Mouse (Mus musculus) thymus, postnatal 25 days (tissue): ENCODE results near the gene Lrrk2.

Experiments
- DNase-seq: peaks from one replicate; pipeline ENCODE4 v3.0.0; 2022

Lrrk2 gene

DNA sequence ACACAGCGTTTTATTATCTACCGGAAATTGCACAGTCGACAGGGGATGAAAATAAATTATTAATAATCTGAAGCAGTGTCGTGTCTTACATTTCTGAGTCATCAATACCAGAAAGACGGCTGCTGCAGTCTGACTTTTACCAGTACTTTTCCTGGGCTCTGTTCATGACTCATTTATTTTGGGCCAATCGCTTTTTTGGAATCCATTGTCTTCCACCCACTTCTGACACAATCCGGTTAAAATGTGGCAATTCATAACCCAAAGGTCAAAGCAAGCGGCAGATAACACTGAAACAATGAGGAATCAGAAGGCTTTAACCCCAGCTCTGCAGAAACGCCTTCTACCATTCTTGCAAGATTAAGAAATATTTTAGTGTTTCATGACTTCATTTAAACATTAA is 17.7 kb downstream of the Lrrk2 start:
- DNase-seq = no peak

- DNase-seq = no peak
These were observed 20.1 kb downstream of the Lrrk2 start for GRCm38 (mm10) chr15:91693051-91693450.

- DNase-seq = no peak
These were observed 20.9 kb downstream of the Lrrk2 start for GRCm38 (mm10) chr15:91693856-91694255.

DNA sequence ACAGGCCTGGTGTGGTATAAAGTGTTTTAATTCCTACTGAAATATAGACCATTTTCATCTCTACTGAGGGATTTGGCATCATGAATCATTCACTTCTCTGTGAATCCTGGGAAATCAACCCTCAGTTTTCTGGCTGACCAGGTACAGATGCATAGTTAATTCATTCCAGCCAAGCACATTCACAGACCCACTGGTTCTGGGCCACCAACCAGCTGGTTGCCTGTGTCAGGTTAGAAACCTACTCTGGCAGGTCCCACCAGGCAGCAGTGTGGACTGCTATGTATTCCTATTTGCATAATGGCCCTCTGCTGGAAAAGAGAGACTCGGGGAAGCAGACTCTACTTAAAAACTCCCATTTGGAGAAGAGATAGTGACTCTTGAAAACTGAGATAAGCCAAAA is 27.9 kb downstream of the Lrrk2 start:
- no peak for DNase-seq

- DNase-seq = no peak
These were observed 30.2 kb downstream of the Lrrk2 start for GRCm38 (mm10) chr15:91702991-91703715.

- no peak for DNase-seq
These were observed 31.1 kb downstream of the Lrrk2 start for GRCm38 (mm10) chr15:91704091-91704490.

DNA sequence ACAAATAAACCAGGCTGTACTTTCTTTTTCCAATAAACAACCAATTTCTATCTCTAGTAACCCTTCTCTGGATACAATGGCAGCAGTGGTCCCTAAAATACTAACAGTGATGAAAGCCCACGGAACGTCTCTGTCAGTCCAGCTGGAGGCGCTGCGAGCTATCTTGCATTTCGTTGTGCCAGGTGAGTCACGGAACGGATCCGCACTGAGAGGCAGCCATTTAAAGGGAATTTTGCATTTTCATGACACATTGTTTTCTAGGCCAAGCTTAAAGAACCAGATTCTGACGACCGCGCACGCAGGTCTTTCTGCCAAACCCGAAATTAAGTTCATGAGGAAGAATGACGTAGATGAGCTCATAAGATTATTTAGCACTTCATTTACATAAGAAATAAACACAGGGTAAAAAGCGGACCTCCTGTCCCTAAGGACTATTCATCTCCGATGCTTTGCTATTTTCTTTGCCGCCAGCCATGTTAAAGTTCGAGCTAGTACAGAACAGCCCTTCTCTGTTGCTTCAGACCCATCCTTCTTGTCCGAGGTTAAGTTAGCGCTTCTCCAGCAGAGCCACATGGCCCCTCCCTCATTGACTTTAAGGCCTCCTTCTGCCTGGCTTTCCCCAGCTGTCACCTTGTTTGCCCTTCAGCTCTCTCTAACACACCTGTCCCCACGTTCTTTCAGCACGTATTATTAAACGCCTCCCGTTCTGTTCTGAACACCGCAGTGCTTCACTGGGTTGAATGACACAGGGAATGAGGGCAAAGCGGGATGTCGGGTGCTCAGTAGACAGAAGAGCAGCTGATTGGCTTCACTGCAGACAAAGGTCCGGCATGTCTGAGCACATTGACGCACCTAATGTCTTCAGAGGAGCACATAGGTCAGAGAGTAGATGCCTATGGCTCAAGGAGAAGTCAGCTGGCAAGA is 36.5 kb downstream of the Lrrk2 start:
- no peak for DNase-seq

- no peak for DNase-seq
These were observed 62.4 kb downstream of the Lrrk2 start for GRCm38 (mm10) chr15:91735216-91735922.

- DNase-seq = peak; percentile 36
These were observed 64.0 kb downstream of the Lrrk2 start for GRCm38 (mm10) chr15:91736791-91737533.

GRCm38 (mm10) chr15:91738808-91739207 is 65.8 kb downstream of the Lrrk2 start:
- no peak for DNase-seq

DNA sequence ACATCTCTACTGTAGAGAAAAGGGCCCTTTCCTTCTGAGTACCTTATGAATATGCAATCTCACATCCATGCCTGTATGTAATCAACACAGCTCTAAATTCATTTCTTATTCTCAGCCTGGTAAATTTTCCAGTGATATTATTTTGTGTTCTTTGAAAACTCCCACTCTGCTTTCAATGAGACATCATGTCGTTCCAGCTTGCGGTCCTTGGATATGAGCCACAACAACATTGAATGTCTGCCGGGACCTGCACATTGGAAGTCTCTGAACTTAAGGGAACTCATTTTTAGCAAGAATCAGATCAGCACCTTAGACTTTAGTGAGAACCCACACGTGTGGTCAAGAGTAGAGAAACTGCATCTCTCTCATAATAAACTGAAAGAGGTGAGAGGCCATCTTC is 72.5 kb downstream of the Lrrk2 start:
- no peak for DNase-seq

GRCm38 (mm10) chr15:91752111-91752510 is 79.1 kb downstream of the Lrrk2 start:
- DNase-seq = peak; percentile 17

DNA sequence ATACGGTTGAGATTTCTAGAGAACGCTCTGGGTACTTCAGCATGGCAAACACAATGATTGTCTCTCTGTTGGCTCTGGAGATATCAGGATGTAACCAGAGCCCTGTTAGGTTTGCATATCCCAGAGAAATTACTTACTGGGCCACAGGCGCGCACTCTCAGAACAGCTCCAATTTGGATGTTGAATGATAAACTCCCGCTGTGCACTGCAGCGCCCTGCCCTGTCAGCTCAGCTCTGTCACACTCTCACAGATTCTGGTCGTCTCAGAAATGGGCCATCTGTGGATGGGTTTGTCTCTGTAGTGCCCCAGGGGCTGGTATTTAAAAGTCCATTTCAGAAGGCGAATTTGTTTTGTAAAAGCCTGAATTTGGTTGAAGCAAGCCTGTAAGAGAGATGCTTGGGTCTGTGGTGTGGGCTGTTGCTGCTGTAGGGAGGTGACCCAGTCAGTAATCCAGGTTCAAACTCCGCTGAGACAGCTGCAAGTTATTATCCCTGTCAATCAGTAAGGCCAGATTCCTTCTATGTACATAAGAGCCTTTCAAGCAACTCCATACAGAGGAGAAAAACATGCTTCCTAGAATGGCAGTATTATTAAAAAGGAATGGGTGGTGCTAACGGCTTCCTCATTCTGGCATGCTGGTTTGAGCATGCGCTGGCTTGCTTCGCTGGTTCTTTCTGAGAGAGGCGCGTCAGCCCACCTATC is 80.6 kb downstream of the Lrrk2 start:
- no peak for DNase-seq

DNA sequence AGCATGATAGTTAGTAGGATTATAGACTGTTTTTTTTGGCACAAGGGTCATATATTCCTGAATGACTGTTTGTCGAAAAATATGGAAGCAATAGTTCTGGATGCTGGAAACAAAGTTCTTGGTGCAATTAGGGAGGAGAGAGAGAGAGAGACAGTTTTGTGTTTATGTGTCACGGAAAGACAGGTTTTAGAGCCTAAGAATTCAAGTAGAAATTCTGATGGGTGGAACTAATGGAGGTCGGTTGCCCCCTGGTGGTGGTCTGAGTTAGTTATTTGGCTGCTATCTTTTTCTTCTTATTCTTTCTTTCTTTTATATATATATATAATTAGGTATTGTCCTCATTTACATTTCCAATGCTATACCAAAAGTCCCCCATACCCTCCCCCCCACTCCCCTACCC is 81.6 kb downstream of the Lrrk2 start:
- DNase-seq = peak; percentile 50

GRCm38 (mm10) chr15:91755756-91756155 is 82.8 kb downstream of the Lrrk2 start:
- DNase-seq = no peak

DNA sequence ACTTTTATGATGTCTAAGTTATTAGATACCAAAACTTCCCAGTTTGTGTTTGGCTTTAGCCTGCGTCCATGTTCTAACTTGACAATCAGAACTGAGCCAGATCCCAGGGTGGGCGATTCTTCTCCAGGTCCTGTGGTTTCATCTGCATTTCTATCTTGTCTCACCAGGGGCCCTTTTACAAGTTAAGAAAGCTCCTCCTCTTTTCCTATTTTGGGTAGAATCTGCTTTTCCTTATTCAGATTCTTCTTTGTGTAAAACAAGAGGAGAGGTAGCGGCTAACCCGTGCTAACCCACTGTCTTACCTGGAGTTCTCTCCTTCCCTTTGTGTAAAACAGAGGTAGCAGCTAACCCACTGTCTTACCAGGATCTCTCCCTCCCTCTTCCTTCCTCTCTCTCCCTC is 99.1 kb downstream of the Lrrk2 start:
- no peak for DNase-seq

DNA sequence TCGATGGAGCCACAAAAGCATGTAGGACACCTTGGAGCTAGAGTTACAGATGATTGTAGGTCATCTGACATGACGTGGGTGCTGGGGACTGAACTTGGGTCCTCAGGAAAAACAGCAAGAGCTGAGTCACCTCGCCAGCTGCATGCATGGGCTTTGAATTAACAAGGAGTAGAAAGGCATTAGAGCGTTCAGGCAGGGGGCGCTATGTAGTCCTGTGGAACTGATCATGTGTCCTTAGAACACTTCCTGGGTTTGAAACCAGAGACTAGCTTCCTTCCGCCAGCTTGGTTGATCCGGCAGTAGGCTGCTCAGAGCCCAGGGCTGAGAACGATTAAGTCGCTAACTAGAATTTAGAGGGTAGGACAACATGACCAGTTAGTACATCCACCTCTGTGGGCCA is 106.2 kb downstream of the Lrrk2 start:
- no peak for DNase-seq

DNA sequence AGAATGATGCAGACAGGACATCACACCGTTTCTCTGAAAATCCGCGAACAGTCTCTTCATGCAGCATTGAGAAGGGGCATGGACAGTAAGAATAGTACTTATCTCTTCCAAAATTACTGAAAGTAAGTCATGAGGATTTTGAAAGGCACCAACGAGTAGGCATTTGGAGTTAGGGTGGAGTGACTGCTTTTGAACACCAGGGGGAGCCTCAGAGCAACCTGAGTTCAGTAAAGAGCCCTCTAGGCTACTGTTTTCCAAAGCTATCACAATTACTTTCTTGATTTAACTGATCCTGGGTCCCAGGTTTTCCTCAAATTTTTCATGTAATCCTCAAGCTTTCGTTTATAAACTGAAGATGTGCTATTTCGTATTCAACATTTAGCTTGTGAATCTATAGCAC is 108.2 kb downstream of the Lrrk2 start:
- peak; percentile 20 for DNase-seq

DNA sequence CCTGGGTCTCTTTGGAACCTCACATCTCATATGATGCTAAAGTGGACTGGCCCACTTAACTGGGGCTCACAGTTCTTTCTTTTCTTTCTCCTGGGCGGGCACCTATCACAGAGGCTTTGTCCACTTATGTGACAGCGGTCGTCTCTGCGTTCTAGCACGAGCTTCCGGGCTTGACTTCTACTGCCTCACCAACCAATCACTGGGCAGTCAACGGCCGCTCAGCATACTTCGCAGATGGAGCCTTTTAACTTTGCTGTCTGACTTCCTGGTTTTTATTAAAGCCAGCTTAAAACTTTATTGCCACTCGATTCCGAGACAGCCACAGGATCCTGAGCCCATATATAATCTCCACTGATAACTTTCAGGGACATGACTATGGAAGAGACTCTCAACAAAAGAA is 115.4 kb downstream of the Lrrk2 start:
- DNase-seq = no peak

- no peak for DNase-seq
These were observed 133.5 kb downstream of the Lrrk2 start for GRCm38 (mm10) chr15:91806463-91806862.

GRCm38 (mm10) chr15:91835319-91835718 is 162.3 kb downstream of the Lrrk2 start:
- DNase-seq = no peak

GRCm38 (mm10) chr15:91837965-91838364 is 165.0 kb downstream of the Lrrk2 start, which contains the start of gene Smgc:
Gene Smgc (plus strand): TSS chr15:91838265.
- no peak for DNase-seq
